Mouse (Mus musculus) testis, adult 2 months (tissue): ENCODE results near the gene Msl2.

Experiments
- CTCF ChIP-seq: fragments of 200-500 bp; IDR thresholded peaks from 2 replicates; pipeline ENCODE4 v1.5.1; 2012; ENCODE audit warnings: low read depth, mild to moderate bottlenecking, inconsistent platforms, low read length, moderate library complexity; ENCODE audit not compliant: control insufficient read depth, insufficient read depth, insufficient replicate concordance
- POLR2A ChIP-seq: fragments of 200-500 bp; IDR thresholded peaks from 2 replicates; pipeline ENCODE4 v1.6.1; 2012; ENCODE audit warnings: low read depth, mild to moderate bottlenecking, inconsistent platforms, low read length, moderate library complexity; ENCODE audit not compliant: control insufficient read depth

- TF ChIP-seq CTCF (no peak), POLR2A (no peak)
Observed at GRCm38 (mm10) chr9:101042249-101042648, 31.7 kb upstream of the Msl2 start.
